Mouse (Mus musculus) bone marrow, adult 2 months (tissue): ENCODE results near the gene Ovch2.
"Not testable (repeated sequence)": the region's sequence is repeated elsewhere in the genome, so short reads cannot be mapped to it uniquely, and the experiment has no call there.

Experiments
- CTCF ChIP-seq: fragments of 200-500 bp; IDR thresholded peaks from 2 replicates; pipeline ENCODE4 v1.5.1; 2011; ENCODE audit warnings: low read length, control low read depth; ENCODE audit not compliant: control insufficient read depth, insufficient read depth
- POLR2A ChIP-seq: fragments of 200-500 bp; IDR thresholded peaks from 2 replicates; pipeline ENCODE4 v1.6.1; 2011; ENCODE audit warnings: low read depth, mild to moderate bottlenecking, control low read depth, low read length, borderline replicate concordance; ENCODE audit not compliant: control insufficient read depth

DNA sequence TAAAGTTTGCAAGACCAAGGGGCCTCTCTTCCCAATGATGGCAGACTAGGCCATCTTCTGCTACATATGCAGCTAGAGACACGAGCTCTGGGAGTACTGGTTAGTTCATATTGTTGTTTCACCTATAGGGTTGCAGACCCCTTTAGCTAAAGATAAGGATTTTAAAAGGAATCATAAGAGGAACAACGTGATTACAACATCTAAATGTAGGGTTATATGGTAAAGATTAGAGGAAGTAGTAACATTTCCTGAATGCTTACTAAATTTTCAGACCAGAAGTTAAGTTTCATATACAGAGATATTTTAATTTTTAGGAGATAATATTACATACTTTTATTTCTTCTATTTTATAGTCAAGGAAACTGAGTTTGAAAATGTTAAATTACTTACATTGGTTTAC is 22.9 kb upstream of the Ovch2 start:
- not testable (repeated sequence) for TF ChIP-seq CTCF, POLR2A
